Mouse (Mus musculus): Measurements from ENCODE around the gene Dkk3. TPM values are rescaled to one million over a fixed set of nuclear protein-coding genes. Genes with fewer than 3 reads are reported as not detected.
A peak's percentile ranks its signal among the peaks of the same experiment; 100 is the strongest.

Dkk3 gene
- total RNA-seq, 2 experiments from 2014 or later = not detected

- no peak for ATAC-seq (replicated peaks; ENCODE audit: poor library complexity, severe bottlenecking)
These were observed 72.7 kb downstream of the Dkk3 start for GRCm38 (mm10) chr7:112086186-112086585.

- peak; percentile 91 for ATAC-seq (replicated peaks; ENCODE audit: poor library complexity, severe bottlenecking)
These were observed 73.8 kb downstream of the Dkk3 start for GRCm38 (mm10) chr7:112085062-112085461.

- no peak for ATAC-seq (replicated peaks; ENCODE audit: poor library complexity, severe bottlenecking)
These were observed 74.6 kb downstream of the Dkk3 start for GRCm38 (mm10) chr7:112084222-112084621.

GRCm38 (mm10) chr7:112082636-112083035 lies 76.2 kb downstream of the Dkk3 start:
- ATAC-seq (replicated peaks; ENCODE audit: poor library complexity, severe bottlenecking) = no peak

GRCm38 (mm10) chr7:112074868-112075267 lies 84.0 kb downstream of the Dkk3 start:
- ATAC-seq (replicated peaks; ENCODE audit: poor library complexity, severe bottlenecking) = no peak

Other genes starting within 250 kb of the Dkk3 start
- gene Usp47, start 135.6 kb downstream of the Dkk3 start, total RNA-seq (2014; fragmentation: Nextera tagmentation) = 49.8 and 52.5 TPM in 2 replicates
- 125 and 135 TPM in 2 replicates for gene Usp47, start 135.6 kb downstream of the Dkk3 start, total RNA-seq (2017)
- 4.7 and 6.8 TPM in 2 replicates for gene Mical2, start 66.8 kb upstream of the Dkk3 start, total RNA-seq (2014; fragmentation: Nextera tagmentation)
- 0.62 and 0.90 TPM in 2 replicates for gene Mical2, start 66.8 kb upstream of the Dkk3 start, total RNA-seq (2017)

Data from granulocyte monocyte progenitor cell, adult 5-6 weeks (primary cell).